Mouse (Mus musculus) small intestine, adult 2 months (tissue): ENCODE data around the gene Abhd12. TPM values are rescaled to one million over a fixed set of nuclear protein-coding genes. Genes with fewer than 3 reads are reported as not detected.

Source experiments
- H3K27ac ChIP-seq: fragments of 200-500 bp; 2 replicates; pipeline ENCODE4 v1.5.1; 2012; ENCODE audit warnings: low read depth, low read length, control low read depth, inconsistent platforms; ENCODE audit not compliant: insufficient read depth
- H3K27me3 ChIP-seq: fragments of 200-500 bp; 2 replicates; pipeline ENCODE4 v1.6.1; 2012; ENCODE audit warnings: mild to moderate bottlenecking, moderate library complexity, low read length, inconsistent platforms; ENCODE audit not compliant: control insufficient read depth, insufficient read depth
- H3K36me3 ChIP-seq: fragments of 200-500 bp; 2 replicates; pipeline ENCODE4 v1.6.1; 2012; ENCODE audit warnings: mild to moderate bottlenecking, low read length, control low read depth, inconsistent platforms; ENCODE audit not compliant: control insufficient read depth, insufficient read depth
- H3K4me1 ChIP-seq: fragments of 200-500 bp; 2 replicates; pipeline ENCODE4 v1.6.1; 2012; ENCODE audit warnings: low read length, inconsistent platforms, mixed read lengths; ENCODE audit not compliant: control insufficient read depth, insufficient read depth, insufficient read length
- H3K4me3 ChIP-seq: fragments of 200-500 bp; 2 replicates; pipeline ENCODE4 v1.5.1; 2012; ENCODE audit warnings: low read depth, mild to moderate bottlenecking, control low read depth, inconsistent platforms, low read length, moderate library complexity
- CTCF ChIP-seq: fragments of 200-500 bp; IDR thresholded peaks from 2 replicates; pipeline ENCODE4 v1.5.1; 2012; ENCODE audit warnings: low read depth, mild to moderate bottlenecking, control low read depth, inconsistent platforms, low read length, moderate library complexity, mixed read lengths; ENCODE audit not compliant: insufficient replicate concordance, insufficient read length; ENCODE audit errors: extremely low read depth
- POLR2A ChIP-seq: fragments of 200-500 bp; IDR thresholded peaks from 2 replicates; pipeline ENCODE4 v1.6.1; 2012; ENCODE audit warnings: low read depth, mild to moderate bottlenecking, control low read depth, inconsistent platforms, low read length, moderate library complexity
- WGBS: fragments of 180-500 bp; shearing (Covaris S2); methylation state at CpG from one replicate; pipeline ENCODE4 v1.1.7; 2018; 5-methylcytosine and 5-hydroxymethylcytosine counted together
- polyA plus RNA-seq: library from polyadenylated mRNA; depleted of rRNA; stranded (reverse); fragments of >200 nt; gene quantifications from 2 replicates; pipeline ENCODE4 v1.2.3, GENCODE M21; 2012

The Abhd12 gene
- polyA plus RNA-seq, 1 experiment: 85.9 TPM

GRCm38 (mm10) chr2:150836906-150837305, 67.6 kb downstream of the Abhd12 start:
- Histone ChIP-seq H3K27ac (no peak overlapping the region), H3K36me3 (peaks cover 44% of the 10 kb centered on the region), H3K4me1 (no peaks in the 10 kb centered on the region), H3K27me3 (no peaks in the 10 kb centered on the region), H3K4me3 (no peak overlapping the region)
- TF ChIP-seq POLR2A: no peak
- no peak for TF ChIP-seq CTCF
- 77% methylated on average over 15 of the region's 15 CpGs for WGBS

GRCm38 (mm10) chr2:150835975-150836374, 68.6 kb downstream of the Abhd12 start:
- 96% methylated on average over 4 of the region's 4 CpGs for WGBS
- H3K4me1 ChIP-seq: no peaks in the 10 kb centered on the region
- H3K36me3 ChIP-seq: peaks cover 52% of the 10 kb centered on the region
- no peaks in the 10 kb centered on the region for H3K27me3 ChIP-seq
- H3K4me3 ChIP-seq: no peak overlapping the region
- TF ChIP-seq POLR2A (no peak), CTCF (no peak)
- no peak overlapping the region for H3K27ac ChIP-seq

GRCm38 (mm10) chr2:150834616-150835015, 69.9 kb downstream of the Abhd12 start:
- H3K27ac ChIP-seq: no peak overlapping the region
- H3K4me3 ChIP-seq: no peak overlapping the region
- peaks cover 62% of the 10 kb centered on the region for H3K36me3 ChIP-seq
- TF ChIP-seq CTCF: no peak
- no peak for TF ChIP-seq POLR2A
- H3K4me1 ChIP-seq: peaks cover 3% of the 10 kb centered on the region; the same call in 1 of the 2 replicates
- no peaks in the 10 kb centered on the region for H3K27me3 ChIP-seq
- 89% methylated on average over 7 of the region's 7 CpGs for WGBS

GRCm38 (mm10) chr2:150832029-150832428, 72.5 kb downstream of the Abhd12 start:
- Histone ChIP-seq H3K4me3 (no peak overlapping the region), H3K36me3 (peaks cover 74% of the 10 kb centered on the region), H3K4me1 (peaks cover 3% of the 10 kb centered on the region; the same call in 1 of the 2 replicates), H3K27me3 (no peaks in the 10 kb centered on the region), H3K27ac (no peak overlapping the region)
- 95% methylated on average over 7 of the region's 7 CpGs for WGBS
- no peak for TF ChIP-seq POLR2A
- TF ChIP-seq CTCF: no peak

- no peak for TF ChIP-seq CTCF
- H3K4me3 ChIP-seq: no peak overlapping the region
- H3K4me1 ChIP-seq: peaks cover 3% of the 10 kb centered on the region; the same call in 1 of the 2 replicates
- 77% methylated on average over 3 of the region's 3 CpGs for WGBS
- H3K27me3 ChIP-seq: no peaks in the 10 kb centered on the region
- peak overlapping the region; percentile 80 for H3K27ac ChIP-seq
- H3K36me3 ChIP-seq: peaks cover 75% of the 10 kb centered on the region
These were observed 73.6 kb downstream of the Abhd12 start for GRCm38 (mm10) chr2:150830911-150831441.

- H3K4me3 ChIP-seq: no peak overlapping the region
- H3K36me3 ChIP-seq: peaks cover 76% of the 10 kb centered on the region
- TF ChIP-seq CTCF (no peak), POLR2A (no peak)
- H3K4me1 ChIP-seq: peaks cover 3% of the 10 kb centered on the region; the same call in 1 of the 2 replicates
- H3K27ac ChIP-seq: no peak overlapping the region
- 96% methylated on average over 2 of the region's 2 CpGs for WGBS
- H3K27me3 ChIP-seq: no peaks in the 10 kb centered on the region
These were observed 74.5 kb downstream of the Abhd12 start for GRCm38 (mm10) chr2:150830011-150830410.

- Histone ChIP-seq H3K36me3 (peaks cover 83% of the 10 kb centered on the region), H3K4me1 (peaks cover 5% of the 10 kb centered on the region; the same call in 1 of the 2 replicates), H3K27ac (no peak overlapping the region), H3K4me3 (no peak overlapping the region), H3K27me3 (no peaks in the 10 kb centered on the region)
- WGBS: 73% methylated on average over 4 of the region's 4 CpGs
- TF ChIP-seq CTCF: no peak
- TF ChIP-seq POLR2A: no peak
These were observed 75.9 kb downstream of the Abhd12 start for GRCm38 (mm10) chr2:150828654-150829053.
